Mouse (Mus musculus) c-Kit-negative CD71-positive TER-119-positive erythroid progenitor cells, embryonic 14.5 days (primary cell): ENCODE measurements around the gene Ubac1.

ENCODE experiments used
- DNase-seq: peaks from one replicate; pipeline ENCODE4 v3.0.0-alpha.2; 2013; ENCODE audit warnings: low read depth, low spot score

Ubac1 gene

DNA sequence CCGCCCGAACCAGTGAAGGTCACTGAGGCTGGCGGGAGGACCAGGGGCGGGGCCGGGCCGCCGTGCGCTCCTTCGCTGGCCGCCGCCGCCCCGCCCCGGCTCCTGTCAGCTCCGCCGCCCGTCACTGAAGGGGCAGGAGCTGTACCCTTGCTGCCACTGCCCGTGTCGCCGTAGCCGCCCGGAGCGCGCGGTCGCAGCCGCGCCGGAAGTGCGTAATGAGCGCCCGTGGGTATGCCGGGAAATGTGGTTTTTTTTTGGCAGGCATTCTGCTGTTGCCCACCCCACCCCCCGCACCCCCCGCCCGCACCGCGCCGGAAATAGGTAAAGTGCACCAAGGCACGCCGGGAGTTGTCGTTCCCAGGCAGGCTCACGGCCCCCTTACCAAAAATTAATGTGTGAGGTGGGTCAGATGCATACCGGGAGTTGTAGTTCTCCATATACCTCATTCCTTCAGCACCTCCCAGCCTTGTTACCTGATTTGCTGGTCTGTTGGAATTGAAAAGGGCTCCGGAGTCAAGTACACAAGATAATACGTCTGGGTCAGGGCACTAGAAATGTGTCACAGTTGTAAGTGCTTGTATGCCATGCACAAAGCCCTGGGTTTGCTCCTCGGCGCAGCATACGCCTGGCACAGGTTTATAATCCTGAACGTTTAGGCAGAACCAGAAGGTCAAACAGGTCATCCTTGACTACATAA, at the start of gene Ubac1:
Gene Ubac1 (minus strand): TSS at position 187 of the 697 bp plus-strand sequence.
- peak; percentile 82 for DNase-seq

DNA sequence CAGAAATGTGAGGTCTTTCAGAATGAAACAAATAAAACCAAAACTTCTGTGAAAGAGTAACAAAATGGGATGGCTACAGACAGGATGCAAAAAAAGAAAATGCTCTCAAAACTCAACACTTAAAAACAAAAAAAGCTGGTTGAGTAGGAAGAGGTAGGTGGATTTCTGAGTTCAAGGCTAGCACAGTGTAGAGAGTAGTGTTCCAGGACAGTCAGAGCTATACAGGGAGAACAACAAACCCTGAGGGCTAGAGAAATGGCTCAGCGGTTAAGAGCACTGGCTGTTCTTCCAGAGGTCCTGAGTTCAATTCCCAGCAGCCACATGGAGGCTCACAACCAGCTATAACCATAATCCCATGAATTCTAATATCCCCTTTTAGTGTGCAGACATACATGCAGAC, 47.0 kb upstream of the Ubac1 start:
- no peak for DNase-seq

DNA sequence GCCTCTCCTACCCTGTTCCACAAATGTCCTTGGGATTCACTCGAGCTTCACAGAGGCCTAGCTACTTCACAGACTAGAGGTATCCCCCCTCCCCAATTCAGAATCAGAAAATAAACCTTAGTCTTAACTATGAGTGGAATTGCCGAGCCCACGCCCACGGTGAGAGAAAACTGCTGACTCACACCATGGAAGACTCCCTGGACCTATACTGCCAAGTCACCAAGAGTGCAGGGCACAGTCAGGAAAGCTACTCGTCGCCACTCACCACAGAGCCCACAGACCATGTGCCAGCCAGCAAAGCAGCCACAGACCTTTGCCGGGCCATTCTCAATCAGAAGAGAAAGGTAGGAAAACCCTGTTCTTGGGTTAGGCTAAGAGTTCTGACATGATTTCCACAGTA, 46.6 kb upstream of the Ubac1 start:
- peak; percentile 62 for DNase-seq

DNA sequence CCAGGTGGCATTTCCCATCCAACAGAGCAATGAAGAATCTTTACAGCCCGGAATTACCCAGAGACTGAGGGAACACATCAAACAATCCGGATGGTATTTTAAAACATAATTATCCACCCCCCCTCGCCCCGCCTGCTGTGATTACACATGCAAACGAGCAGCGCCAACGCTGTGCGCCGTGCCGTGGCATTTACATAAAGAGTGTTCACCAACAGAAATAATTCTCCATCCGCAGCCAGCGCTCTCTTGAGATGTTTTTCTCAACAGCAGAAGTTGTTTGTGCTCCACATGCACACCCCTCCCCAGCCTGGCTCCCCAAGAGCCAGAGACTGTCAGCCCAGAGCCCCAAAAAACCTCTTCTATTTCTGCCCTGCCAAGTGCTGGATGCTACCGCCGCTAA, 45.0 kb upstream of the Ubac1 start:
- DNase-seq = no peak

DNA sequence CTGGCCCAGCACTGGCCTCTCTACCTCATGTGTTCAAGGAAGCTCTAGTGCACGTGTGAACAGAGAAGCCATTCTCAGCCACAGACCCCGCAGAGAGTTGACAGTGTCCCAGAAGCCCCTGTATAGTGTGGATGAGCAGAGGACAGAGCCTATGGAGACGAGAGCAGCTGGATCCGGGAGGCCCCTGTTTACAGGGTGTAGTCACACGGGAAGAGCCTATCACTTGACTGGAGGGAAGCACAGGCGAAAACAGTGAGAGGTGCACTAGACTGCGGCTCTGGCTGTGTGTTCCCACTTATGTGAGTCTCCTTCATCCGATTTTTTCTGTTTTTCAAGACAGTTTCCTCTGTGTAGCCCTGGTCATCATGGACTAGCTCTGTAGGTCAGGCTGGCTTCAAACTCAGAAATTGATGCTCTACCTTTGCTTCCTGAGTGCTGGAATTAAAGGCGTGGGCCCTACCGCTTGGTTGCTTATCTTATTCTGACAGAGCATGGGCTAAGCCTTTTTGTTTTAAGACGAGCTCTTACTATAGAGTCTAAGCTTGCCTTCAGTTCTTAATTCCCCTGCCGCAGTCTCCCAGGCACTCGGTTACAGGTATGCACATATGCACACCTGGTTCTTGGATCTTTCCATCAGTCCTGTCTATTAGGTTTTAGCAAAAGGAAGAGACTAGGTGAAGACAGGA, 41.3 kb upstream of the Ubac1 start:
- DNase-seq = no peak

DNA sequence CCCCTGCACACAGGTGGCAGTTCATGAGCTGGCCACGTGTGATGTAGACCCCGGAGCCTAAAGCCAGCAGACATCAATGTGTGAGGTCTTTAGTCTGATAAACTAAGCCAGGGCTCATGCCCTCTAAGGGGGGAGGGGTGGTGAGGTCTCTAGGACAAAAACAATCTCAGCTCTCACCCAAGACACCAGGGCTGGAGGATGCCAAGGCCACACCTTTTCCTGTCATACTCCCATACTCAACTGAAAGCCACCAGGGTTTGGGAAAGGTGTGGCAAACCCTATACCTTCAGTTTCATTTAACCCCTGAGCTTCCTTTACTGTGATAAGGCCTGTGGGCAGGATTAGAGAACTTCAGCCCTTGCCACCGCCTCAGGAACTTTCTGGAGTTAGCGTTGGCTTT, 40.7 kb upstream of the Ubac1 start:
- DNase-seq = no peak

DNA sequence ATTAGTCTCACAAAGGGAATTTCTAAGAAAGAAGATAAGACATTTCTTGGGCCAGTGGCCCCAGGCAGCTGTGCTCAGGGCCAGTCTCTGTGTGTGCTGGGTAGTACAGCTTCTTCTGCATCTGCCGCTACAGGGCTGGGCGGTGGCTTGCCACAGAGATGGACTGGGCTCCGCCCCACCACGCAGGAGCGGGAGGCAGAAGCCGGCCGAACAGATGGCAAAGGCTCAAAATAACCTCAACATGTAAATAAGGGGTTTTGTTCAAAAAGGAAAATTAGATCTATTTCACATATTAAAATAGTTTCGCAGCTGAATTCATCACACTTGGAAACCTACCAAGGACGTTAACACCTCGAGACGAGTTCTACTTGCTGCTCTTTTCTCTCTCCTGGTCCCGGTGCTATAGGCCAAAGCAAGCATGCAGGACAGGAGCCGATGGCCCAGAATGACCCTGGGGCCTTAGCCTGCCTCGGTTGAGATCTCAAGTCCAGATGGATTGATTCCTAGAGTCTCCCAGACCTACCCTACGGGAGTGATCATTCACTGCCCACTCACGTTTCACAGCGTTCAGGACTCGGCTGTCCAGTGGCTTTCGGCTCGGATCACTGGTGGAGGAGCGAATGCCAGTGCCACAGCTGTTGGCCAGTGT, 39.6 kb upstream of the Ubac1 start:
- no peak for DNase-seq

DNA sequence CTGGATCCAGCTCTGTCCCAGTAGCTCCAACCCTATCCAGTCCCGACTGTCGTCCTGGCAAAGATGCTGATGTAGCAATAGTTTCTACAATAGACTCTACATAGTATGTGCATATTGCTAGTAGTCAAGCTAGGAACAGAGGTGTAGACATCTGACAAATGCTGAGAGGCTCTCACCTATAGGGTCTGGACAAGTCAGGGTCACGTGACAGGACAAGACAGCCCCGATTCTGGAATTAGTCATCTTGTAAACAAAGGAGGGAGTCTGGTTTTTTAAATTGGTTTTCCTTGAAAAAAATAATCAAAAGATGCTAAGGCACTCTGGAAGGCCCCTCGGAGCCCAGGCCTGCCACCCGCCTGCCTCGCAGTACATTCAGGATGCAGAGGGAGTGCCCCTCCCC, 35.5 kb upstream of the Ubac1 start:
- DNase-seq = no peak

DNA sequence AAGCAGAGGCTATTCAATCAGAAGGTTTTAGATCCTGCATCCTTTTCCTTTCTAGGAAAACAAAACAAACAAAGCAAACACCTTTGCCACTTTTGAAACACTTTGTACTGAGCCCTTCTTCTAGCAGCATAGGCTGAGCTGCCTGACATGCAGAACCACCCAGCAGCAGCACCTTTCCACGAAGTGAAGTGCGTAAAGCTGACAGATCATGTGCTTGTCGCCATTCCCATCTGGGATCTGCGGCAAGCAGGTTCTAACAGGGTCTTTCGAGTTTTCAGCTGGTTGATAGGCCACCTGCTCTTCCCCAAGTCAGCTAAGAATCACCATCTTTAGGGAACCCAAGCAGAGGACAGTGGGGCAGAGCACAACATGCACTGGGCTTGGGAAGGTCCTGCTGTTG, 34.7 kb upstream of the Ubac1 start:
- DNase-seq = no peak

DNA sequence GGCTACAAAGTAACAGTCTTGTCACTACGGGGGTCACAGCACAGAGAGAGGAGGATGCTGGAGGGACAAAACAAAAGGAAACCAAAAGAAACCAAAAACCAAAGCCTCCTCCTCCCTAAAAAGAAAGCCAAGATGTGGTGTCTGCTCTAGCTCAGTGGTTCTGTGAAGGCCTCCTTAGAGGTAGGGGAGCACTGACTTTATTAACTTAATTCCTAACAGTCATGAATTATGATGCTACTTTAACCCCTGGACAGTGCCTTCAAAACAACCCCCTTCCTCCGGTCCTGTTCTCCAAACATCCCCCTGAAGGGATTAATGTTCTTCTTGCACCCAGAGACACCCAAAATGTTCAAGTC, 34.2 kb upstream of the Ubac1 start:
- DNase-seq = no peak

DNA sequence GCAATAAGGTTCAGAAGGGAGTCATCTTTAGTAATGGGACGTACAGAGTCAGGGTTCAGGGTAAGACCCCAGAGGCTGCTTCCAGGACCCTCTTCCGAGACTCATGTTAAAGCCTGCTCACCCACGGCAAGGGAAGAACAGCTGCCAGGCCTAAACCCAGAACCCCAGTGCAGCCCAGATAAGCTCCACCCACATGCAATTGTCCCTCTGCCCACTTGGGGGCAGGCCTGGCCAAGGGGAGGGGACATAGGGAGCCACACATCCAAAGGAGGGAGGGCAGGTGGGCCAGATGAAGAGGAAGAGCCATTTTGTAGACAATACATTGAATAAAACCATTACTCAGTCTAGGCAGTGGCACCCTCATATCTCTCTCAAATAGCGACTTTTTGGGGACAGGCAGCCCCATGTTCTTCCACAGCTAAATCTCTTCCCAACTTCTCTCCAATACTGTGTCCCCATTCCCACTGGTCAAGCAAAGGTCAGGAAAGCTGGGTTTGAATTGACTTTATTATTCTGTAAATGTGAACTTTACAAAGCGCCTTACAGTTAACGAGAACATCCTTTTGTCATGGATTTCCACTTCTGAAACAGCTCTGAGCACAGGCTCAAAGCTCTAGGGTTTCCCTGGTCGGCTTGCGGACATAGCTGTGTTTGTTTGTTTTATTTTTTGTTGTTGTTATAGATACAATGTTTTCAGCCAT, 33.6 kb upstream of the Ubac1 start:
- no peak for DNase-seq

DNA sequence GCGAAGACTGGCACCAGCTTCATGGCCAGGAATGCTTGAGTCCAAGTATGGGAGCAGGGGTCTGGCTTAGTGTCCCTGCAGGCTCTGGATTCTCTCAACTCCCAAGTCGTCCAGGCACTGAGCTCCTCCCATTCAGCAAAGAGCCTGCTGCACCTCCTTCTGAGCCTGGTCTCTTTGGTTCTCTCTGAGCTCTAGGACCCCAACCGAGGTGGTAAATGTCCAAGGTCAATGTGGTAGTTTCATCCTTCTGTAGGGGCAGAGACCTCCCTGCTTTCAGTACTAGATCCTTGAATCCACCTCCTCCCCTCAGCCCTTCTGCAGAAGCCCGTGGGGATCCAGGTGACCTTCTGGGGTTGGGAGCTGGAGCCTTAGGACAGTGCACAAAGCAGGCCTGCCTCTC, 31.3 kb upstream of the Ubac1 start:
- DNase-seq = no peak

DNA sequence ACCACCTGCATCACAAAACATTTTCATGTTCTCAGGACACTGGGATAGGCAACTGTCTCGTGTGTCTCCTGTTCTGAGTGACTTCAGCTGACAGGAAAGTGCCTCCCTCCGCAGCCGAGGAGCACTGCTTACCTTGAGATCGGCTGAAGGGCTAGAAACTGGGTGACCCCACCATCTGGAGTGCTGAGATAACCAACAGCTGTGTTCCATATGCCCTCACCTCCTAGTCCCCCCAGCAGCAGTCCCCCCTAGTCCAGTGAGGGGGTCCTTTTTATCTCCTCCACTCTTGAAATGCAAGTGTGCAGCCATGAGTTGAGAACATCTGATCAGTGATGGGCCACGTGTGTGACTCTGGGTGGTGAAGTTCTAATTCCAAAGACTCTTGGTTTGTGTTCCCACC, 27.3 kb upstream of the Ubac1 start:
- no peak for DNase-seq

DNA sequence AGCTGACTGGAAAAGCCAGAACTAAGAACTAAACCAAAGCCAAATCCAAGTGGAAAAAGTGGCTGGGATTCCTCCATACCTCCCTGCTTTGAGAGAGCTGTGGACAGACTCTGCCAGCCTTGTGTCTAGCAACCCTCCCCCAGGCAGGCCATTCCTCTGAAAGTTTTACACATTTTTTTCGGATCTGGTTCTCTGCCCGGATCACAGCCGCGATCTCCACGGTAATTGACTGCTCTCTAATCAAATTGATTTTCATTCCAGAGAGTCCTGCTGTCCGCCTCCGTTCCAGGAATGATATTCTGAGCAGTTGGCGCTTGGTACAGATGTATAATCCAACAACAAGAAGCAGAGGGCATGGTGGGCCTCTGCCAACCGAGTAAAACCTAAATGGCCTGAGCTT, 22.7 kb upstream of the Ubac1 start:
- no peak for DNase-seq

DNA sequence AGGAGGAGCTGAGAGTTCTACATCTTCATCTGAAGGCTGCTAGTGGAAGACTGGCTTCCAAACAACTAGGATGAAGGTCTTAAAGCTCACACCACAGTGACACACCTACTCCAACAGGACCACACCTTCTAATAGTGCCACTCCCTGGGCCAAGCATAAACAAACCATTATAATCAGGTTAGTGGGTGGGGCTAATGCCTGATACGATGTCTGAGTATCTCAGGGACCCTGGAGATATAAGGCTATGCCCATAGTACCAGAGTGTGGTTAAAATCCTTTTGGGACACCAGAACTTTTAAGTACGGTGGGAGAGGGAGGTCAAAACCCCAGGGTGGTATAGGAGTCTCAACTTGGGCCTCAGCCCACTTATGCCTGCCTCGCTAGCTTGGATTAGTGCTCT, 21.1 kb upstream of the Ubac1 start:
- DNase-seq = no peak

DNA sequence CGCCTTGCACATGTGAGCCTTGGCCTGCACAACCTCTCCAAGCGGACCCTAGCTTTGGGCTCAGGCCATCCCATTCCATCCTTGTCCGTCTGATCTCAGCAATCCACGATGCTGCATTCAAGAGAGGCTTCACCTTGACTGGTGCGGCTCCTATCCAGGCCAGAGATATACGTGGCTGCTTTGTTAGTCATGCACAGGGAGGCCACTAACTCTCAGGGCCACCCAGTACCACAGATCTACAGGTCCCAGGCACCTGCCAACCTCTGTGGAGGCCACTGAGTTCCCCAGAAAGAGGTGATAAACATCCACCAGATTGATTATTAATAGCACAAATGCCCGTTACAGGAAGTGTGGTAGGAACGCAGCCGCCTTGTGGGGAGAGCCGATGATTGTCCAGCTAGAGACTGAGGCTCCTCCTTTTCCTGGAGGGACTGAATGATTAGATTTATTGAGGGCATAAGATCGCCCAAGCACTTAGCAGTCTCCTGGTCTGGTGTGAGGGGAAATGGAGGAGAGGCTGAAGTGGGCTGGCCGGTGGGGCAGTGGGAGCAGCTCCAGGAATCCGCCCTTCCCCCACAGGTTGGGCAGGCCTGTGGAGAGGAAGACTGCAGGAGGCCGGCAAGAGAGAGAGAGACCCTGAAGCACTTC, 19.7 kb upstream of the Ubac1 start:
- DNase-seq = no peak

DNA sequence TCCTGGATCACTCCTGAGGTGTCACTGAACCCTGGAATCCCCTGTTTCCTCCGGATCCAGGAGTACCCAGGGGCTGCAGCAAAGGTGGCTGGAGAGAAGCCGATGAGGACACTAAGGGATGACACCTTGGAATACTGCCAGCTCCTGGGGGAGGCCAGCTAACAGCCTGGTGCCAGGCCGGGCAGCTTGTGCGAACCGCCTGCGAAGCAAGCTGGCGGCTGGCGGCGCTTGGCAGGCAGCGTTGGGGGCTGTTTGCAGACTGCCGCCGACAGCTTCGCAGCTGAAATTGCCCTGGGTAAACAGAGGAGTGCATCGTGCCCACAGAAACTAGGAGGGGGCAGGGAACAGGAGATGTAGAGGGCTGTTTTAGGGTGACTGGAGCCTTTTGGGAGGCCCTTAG, 18.4 kb upstream of the Ubac1 start:
- no peak for DNase-seq

DNA sequence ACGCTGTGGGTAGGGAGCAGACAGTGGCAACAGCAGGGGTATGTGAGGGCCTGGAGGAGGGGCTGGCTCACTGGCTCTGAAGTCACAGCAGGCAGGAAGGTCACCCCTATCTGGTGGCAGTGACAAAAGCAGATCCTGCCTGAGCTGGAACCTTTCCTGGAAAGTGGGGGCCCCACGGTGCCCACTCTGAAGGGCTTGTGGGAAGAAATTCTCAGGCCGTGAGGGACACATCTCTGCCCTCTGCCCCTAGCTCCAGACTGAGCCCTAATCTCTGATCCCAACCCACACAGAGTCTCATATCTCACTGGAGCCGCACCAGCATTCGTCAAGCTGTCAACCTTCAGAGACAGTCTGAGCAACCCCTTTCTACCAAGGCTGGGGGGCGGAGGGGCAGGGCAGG, 15.8 kb upstream of the Ubac1 start:
- DNase-seq = no peak

DNA sequence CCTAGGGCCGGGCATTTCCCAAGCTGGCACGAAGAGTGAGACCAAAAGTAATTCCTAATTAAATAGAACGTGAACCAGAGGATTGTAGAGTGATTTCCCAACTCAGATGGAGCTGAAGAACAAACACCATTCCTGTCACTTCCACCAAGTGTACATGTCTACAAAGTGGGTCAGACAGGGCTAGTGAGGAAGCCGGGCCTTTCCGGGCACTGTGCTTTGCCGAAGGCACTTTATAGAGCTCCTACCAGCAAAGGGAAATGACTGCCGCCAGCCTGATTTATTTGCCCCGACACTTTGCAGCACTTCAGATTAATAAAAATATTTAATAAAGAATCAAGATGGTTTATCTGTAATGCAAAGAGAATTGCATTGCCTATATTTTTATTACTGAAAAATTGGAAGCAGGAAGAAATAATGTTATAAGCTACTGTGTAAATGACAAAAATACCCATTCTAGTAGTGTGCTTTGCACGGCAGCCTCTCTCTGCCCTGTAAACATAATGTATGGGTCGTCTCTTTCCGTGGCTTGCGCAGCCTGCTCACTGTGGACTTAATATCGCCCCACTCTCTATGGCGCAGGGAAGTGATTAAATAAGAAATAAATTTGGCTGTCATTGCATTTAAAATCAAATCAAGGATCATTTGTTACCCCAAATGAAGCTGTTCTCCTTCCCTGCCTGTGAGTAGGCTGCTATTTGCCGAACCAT, 12.9 kb upstream of the Ubac1 start:
- no peak for DNase-seq

DNA sequence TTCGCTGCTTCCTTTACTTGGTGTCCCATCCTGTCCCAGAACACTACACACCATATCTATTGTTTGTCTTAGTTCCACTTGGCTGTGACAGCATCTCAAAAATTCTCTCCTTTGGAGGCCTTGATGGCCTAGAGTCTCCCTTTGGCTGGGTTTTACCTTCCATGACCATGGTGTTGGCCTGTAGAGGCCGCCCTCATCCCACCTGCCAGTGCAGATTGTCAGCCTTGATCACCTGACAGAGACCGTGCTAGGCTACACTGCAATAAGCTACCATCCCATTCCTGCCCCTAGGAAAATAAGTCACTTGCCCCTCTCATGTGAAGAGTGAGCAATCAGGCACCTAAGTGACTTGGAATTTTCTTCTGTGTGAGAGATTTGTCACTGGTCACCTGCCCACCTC, 8.7 kb upstream of the Ubac1 start:
- DNase-seq = no peak
